Mouse (Mus musculus): ENCODE measurements around the gene Bmper. TPM values are rescaled to one million over a fixed set of nuclear protein-coding genes. Genes with fewer than 3 reads are reported as not detected.

Gene Bmper
- polyA plus RNA-seq, 1 experiment from 2014 or later: 26.7 TPM

GRCm38 (mm10) chr9:23222492-23222840 lies 410 bp upstream of the Bmper start:
- ATAC-seq (ENCODE audit: low FRiP score, low TSS enrichment): peak; percentile 64
- Histone ChIP-seq H3K4me3 (ENCODE audit: low read length) (peak overlapping the region; percentile 56), H3K4me1 (ENCODE audit: control insufficient read depth, insufficient read depth, low read length) (no peaks in the 10 kb centered on the region), H3K36me3 (ENCODE audit: control insufficient read depth, insufficient read depth, low read length) (no peaks in the 10 kb centered on the region), H3K27ac (ENCODE audit: low read depth, low read length) (peak overlapping the region; percentile 70; the same call in 1 of the 2 replicates), H3K9ac (ENCODE audit: low read depth, low read length) (peak overlapping the region; percentile 74), H3K4me2 (replicated peaks; ENCODE audit: low read depth, low read length) (peak overlapping the region; percentile 60), H3K27me3 (ENCODE audit: control insufficient read depth, insufficient read depth, low read length) (0 out of 2 replicates have a peak, but pooled peaks cover 4% of the 10 kb centered on the region), H3K9me3 (ENCODE audit: control insufficient read depth, low read length) (no peaks in the 10 kb centered on the region)
- under 1% methylated on average over 26 of the region's 26 CpGs for WGBS

- Histone ChIP-seq H3K4me2 (replicated peaks; ENCODE audit: low read depth, low read length) (peak overlapping the region; percentile 60), H3K36me3 (ENCODE audit: control insufficient read depth, insufficient read depth, low read length) (no peaks in the 10 kb centered on the region), H3K9ac (ENCODE audit: low read depth, low read length) (peak overlapping the region; percentile 74), H3K27ac (ENCODE audit: low read depth, low read length) (peak overlapping the region; percentile 70; the same call in 1 of the 2 replicates), H3K4me1 (ENCODE audit: control insufficient read depth, insufficient read depth, low read length) (no peaks in the 10 kb centered on the region), H3K27me3 (ENCODE audit: control insufficient read depth, insufficient read depth, low read length) (0 out of 2 replicates have a peak, but pooled peaks cover 4% of the 10 kb centered on the region), H3K9me3 (ENCODE audit: control insufficient read depth, low read length) (no peaks in the 10 kb centered on the region), H3K4me3 (ENCODE audit: low read length) (peak overlapping the region; percentile 56)
- no peak; the same call in 1 of the 2 replicates for ATAC-seq (ENCODE audit: low FRiP score, low TSS enrichment)
- 0% methylated on average over 28 of the region's 29 CpGs for WGBS
Observed at GRCm38 (mm10) chr9:23223549-23224077, 737 bp downstream of the Bmper start.

GRCm38 (mm10) chr9:23233464-23234121 lies 10.7 kb downstream of the Bmper start:
- ATAC-seq (ENCODE audit: low FRiP score, low TSS enrichment): no peak
- 41% methylated on average over 8 of the region's 8 CpGs for WGBS
- Histone ChIP-seq H3K4me3 (ENCODE audit: low read length) (no peak overlapping the region), H3K27ac (ENCODE audit: low read depth, low read length) (no peak overlapping the region), H3K4me1 (ENCODE audit: control insufficient read depth, insufficient read depth, low read length) (peaks cover 10% of the 10 kb centered on the region; the same call in 1 of the 2 replicates), H3K9me3 (ENCODE audit: control insufficient read depth, low read length) (no peaks in the 10 kb centered on the region), H3K36me3 (ENCODE audit: control insufficient read depth, insufficient read depth, low read length) (no peaks in the 10 kb centered on the region), H3K9ac (ENCODE audit: low read depth, low read length) (no peak overlapping the region), H3K27me3 (ENCODE audit: control insufficient read depth, insufficient read depth, low read length) (no peaks in the 10 kb centered on the region), H3K4me2 (replicated peaks; ENCODE audit: low read depth, low read length) (no peak overlapping the region)

- Histone ChIP-seq H3K9ac (ENCODE audit: low read depth, low read length) (no peak overlapping the region), H3K4me1 (ENCODE audit: control insufficient read depth, insufficient read depth, low read length) (peaks cover 10% of the 10 kb centered on the region; the same call in 1 of the 2 replicates), H3K27me3 (ENCODE audit: control insufficient read depth, insufficient read depth, low read length) (no peaks in the 10 kb centered on the region), H3K4me3 (ENCODE audit: low read length) (no peak overlapping the region), H3K36me3 (ENCODE audit: control insufficient read depth, insufficient read depth, low read length) (no peaks in the 10 kb centered on the region), H3K9me3 (ENCODE audit: control insufficient read depth, low read length) (no peaks in the 10 kb centered on the region), H3K27ac (ENCODE audit: low read depth, low read length) (no peak overlapping the region), H3K4me2 (replicated peaks; ENCODE audit: low read depth, low read length) (no peak overlapping the region)
- no peak for ATAC-seq (ENCODE audit: low FRiP score, low TSS enrichment)
- 41% methylated on average over 6 of the region's 6 CpGs for WGBS
Observed at GRCm38 (mm10) chr9:23235368-23236002, 12.6 kb downstream of the Bmper start.

GRCm38 (mm10) chr9:23236635-23237279 lies 13.9 kb downstream of the Bmper start:
- Histone ChIP-seq H3K4me2 (replicated peaks; ENCODE audit: low read depth, low read length) (no peak overlapping the region), H3K4me3 (ENCODE audit: low read length) (no peak overlapping the region), H3K27me3 (ENCODE audit: control insufficient read depth, insufficient read depth, low read length) (no peaks in the 10 kb centered on the region), H3K9me3 (ENCODE audit: control insufficient read depth, low read length) (no peaks in the 10 kb centered on the region), H3K36me3 (ENCODE audit: control insufficient read depth, insufficient read depth, low read length) (no peaks in the 10 kb centered on the region), H3K4me1 (ENCODE audit: control insufficient read depth, insufficient read depth, low read length) (peaks cover 10% of the 10 kb centered on the region; the same call in 1 of the 2 replicates), H3K27ac (ENCODE audit: low read depth, low read length) (no peak overlapping the region), H3K9ac (ENCODE audit: low read depth, low read length) (no peak overlapping the region)
- ATAC-seq (ENCODE audit: low FRiP score, low TSS enrichment): no peak
- 52% methylated on average over 6 of the region's 6 CpGs for WGBS

- 41% methylated on average over 2 of the region's 2 CpGs for WGBS
- no peak overlapping the region for H3K27ac ChIP-seq (ENCODE audit: low read depth, low read length)
Observed at GRCm38 (mm10) chr9:23239011-23239410, 16.1 kb downstream of the Bmper start.

GRCm38 (mm10) chr9:23242911-23243310 lies 20.0 kb downstream of the Bmper start:
- no peak overlapping the region for H3K4me3 ChIP-seq (ENCODE audit: low read length)
- H3K9me3 ChIP-seq (ENCODE audit: control insufficient read depth, low read length): no peaks in the 10 kb centered on the region
- WGBS: 83% methylated on average over 3 of the region's 3 CpGs
- no peaks in the 10 kb centered on the region for H3K27me3 ChIP-seq (ENCODE audit: control insufficient read depth, insufficient read depth, low read length)
- ATAC-seq (ENCODE audit: low FRiP score, low TSS enrichment): no peak
- no peak overlapping the region for H3K9ac ChIP-seq (ENCODE audit: low read depth, low read length)
- H3K4me2 ChIP-seq (replicated peaks; ENCODE audit: low read depth, low read length): no peak overlapping the region
- H3K27ac ChIP-seq (ENCODE audit: low read depth, low read length): no peak overlapping the region
- H3K36me3 ChIP-seq (ENCODE audit: control insufficient read depth, insufficient read depth, low read length): no peaks in the 10 kb centered on the region
- no peaks in the 10 kb centered on the region for H3K4me1 ChIP-seq (ENCODE audit: control insufficient read depth, insufficient read depth, low read length)

More at GRCm38 (mm10) chr9:23239011-23239410, 16.1 kb downstream of the Bmper start:
- Histone ChIP-seq H3K36me3 (ENCODE audit: control insufficient read depth, insufficient read depth, low read length) (no peaks in the 10 kb centered on the region), H3K4me1 (ENCODE audit: control insufficient read depth, insufficient read depth, low read length) (peaks cover 6% of the 10 kb centered on the region; the same call in 1 of the 2 replicates), H3K4me3 (ENCODE audit: low read length) (no peak overlapping the region), H3K9me3 (ENCODE audit: control insufficient read depth, low read length) (no peaks in the 10 kb centered on the region), H3K27me3 (ENCODE audit: control insufficient read depth, insufficient read depth, low read length) (no peaks in the 10 kb centered on the region), H3K4me2 (replicated peaks; ENCODE audit: low read depth, low read length) (no peak overlapping the region), H3K9ac (ENCODE audit: low read depth, low read length) (no peak overlapping the region)
- ATAC-seq (ENCODE audit: low FRiP score, low TSS enrichment): no peak

- no peaks in the 10 kb centered on the region for H3K27me3 ChIP-seq (ENCODE audit: control insufficient read depth, insufficient read depth, low read length)
- no peaks in the 10 kb centered on the region for H3K36me3 ChIP-seq (ENCODE audit: control insufficient read depth, insufficient read depth, low read length)
- H3K9ac ChIP-seq (ENCODE audit: low read depth, low read length): no peak overlapping the region
- H3K27ac ChIP-seq (ENCODE audit: low read depth, low read length): no peak overlapping the region
- no peak for ATAC-seq (ENCODE audit: low FRiP score, low TSS enrichment)
- no peak overlapping the region for H3K4me3 ChIP-seq (ENCODE audit: low read length)
- H3K4me1 ChIP-seq (ENCODE audit: control insufficient read depth, insufficient read depth, low read length): no peaks in the 10 kb centered on the region
- no peak overlapping the region for H3K4me2 ChIP-seq (replicated peaks; ENCODE audit: low read depth, low read length)
- no peaks in the 10 kb centered on the region for H3K9me3 ChIP-seq (ENCODE audit: control insufficient read depth, low read length)
- 18% methylated on average over 6 of the region's 6 CpGs for WGBS
Observed at GRCm38 (mm10) chr9:23243869-23244268, 21.0 kb downstream of the Bmper start.

Measured in kidney, embryonic 14.5 days (tissue).